Mouse (Mus musculus) erythroblast, embryonic 14.5 days (primary cell): ENCODE measurements around the gene Large2. TPM values are rescaled to one million over a fixed set of nuclear protein-coding genes. Genes with fewer than 3 reads are reported as not detected.

Source experiments
- H3K27me3 ChIP-seq: 2 replicates; pipeline ENCODE4 v1.6.1; 2012; ENCODE audit warnings: inconsistent platforms; ENCODE audit not compliant: control insufficient read depth
- H3K36me3 ChIP-seq: 2 replicates; pipeline ENCODE4 v1.6.1; 2012; ENCODE audit warnings: mild to moderate bottlenecking, inconsistent platforms; ENCODE audit not compliant: control insufficient read depth
- H3K4me1 ChIP-seq: 2 replicates; pipeline ENCODE4 v1.6.1; 2012; ENCODE audit warnings: inconsistent platforms; ENCODE audit not compliant: control insufficient read depth
- H3K4me3 ChIP-seq: replicated peaks from 2 replicates; pipeline ENCODE3; 2012; ENCODE audit warnings: moderate library complexity, mild to moderate bottlenecking, inconsistent platforms
- H3K9me3 ChIP-seq: 2 replicates; pipeline ENCODE4 v1.6.1; 2012; ENCODE audit warnings: low read length, inconsistent platforms, mixed read lengths; ENCODE audit not compliant: control insufficient read depth
- GATA1 ChIP-seq: IDR thresholded peaks from 2 replicates; pipeline ENCODE4 v1.6.1; 2012; ENCODE audit warnings: low read length, inconsistent platforms, mixed read lengths
- TAL1 ChIP-seq: IDR thresholded peaks from 3 replicates; pipeline ENCODE4 v1.6.1; 2012; ENCODE audit warnings: low read length, inconsistent platforms, mixed read lengths
- polyA plus RNA-seq: library from polyadenylated mRNA; stranded (reverse); fragments of >175 nt; gene quantifications from 2 replicates; pipeline ENCODE4 v1.2.3, GENCODE M21; 2012

Gene Large2
- polyA plus RNA-seq, 1 experiment: not detected

GRCm38 (mm10) chr2:92370375-92370774 lies 4.3 kb downstream of the Large2 start:
- Histone ChIP-seq H3K9me3 (no peaks in the 10 kb centered on the region), H3K4me3 (peak overlapping the region; percentile 51), H3K27me3 (peaks cover 59% of the 10 kb centered on the region), H3K4me1 (peaks cover 16% of the 10 kb centered on the region), H3K36me3 (peaks cover 4% of the 10 kb centered on the region; the same call in 1 of the 2 replicates)
- TF ChIP-seq GATA1 (no peak), TAL1 (no peak)

DNA sequence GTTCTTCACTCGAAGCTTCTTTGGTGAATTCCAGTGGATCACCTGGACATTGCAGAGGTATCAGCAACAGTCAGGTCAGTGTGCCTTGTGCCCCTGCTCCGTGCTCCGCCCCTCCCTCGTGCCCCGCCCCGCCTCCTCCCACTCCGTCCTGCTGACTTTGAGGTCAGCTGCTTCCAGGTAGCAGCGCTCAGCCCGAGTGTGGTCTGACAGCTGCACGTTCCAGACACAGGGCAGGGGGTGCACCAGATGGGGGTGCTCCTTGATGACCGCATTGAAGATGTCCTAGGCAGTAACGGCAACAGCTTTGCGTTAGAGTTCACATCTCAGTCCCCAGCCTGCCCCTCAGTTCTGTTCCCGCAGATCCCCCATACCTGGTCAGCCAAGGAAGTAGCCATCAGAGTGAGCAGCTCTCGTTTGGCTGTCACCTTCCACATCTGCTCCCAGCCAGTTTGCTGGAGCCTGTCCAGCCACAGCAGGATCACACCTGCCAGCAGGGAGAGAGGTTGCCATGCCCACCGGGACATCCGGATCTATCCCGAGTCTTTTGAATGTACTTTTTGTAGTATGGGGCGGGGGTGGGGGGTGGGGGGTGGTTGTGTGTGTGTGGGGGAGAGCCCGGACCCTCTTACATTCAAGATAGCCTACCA lies 7.2 kb downstream of the Large2 start:
- no peaks in the 10 kb centered on the region for H3K9me3 ChIP-seq
- TF ChIP-seq TAL1 (no peak), GATA1 (no peak)
- peaks cover 45% of the 10 kb centered on the region for H3K27me3 ChIP-seq
- H3K4me3 ChIP-seq: no peak overlapping the region
- H3K4me1 ChIP-seq: peaks cover 6% of the 10 kb centered on the region
- peaks cover 5% of the 10 kb centered on the region; the same call in 1 of the 2 replicates for H3K36me3 ChIP-seq

DNA sequence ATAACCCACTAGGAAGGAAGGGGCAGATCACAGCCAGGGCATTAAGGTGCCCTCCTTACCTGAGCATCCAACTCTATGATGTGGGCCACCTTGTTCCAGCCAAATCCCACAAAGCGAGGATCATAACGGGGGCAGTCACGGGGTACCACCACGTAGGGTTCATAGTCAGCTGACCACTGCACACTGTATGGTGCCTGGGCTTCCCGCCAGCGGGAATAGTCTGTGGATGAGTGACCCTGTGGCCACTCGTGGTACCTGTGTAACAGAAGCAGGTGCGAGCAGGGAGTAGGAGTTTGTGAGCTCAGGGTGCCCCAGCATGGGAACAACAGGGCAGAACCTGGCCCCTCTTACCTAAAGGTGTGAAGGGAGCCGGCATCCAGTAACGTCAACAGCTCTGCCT lies 9.1 kb downstream of the Large2 start:
- peaks cover 5% of the 10 kb centered on the region; the same call in 1 of the 2 replicates for H3K36me3 ChIP-seq
- no peak overlapping the region for H3K4me3 ChIP-seq
- no peak for TF ChIP-seq GATA1
- no peak for TF ChIP-seq TAL1
- peaks cover 25% of the 10 kb centered on the region for H3K27me3 ChIP-seq
- H3K9me3 ChIP-seq: no peaks in the 10 kb centered on the region
- H3K4me1 ChIP-seq: peaks cover 3% of the 10 kb centered on the region

DNA sequence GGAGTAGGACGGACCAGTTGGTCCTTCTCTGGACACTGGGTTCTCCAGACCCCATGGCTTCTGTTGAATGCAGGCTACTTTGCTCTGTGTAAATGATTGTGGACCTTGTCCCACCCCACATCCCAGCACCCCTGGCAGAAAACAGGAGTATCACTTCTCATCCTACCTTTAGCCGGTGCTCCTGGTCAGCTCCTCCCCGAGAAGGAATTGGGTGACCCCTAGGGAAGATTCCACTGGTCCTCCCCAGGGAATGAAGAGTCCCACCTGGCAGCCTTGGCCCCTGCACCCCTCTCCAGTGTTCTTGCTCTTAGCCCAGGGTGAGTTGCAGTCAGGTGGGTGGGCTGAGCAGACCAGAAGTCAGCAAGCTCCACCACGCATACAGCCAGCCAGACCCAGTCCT lies 10.6 kb downstream of the Large2 start:
- Histone ChIP-seq H3K9me3 (no peaks in the 10 kb centered on the region), H3K4me1 (peaks cover 3% of the 10 kb centered on the region), H3K27me3 (peaks cover 11% of the 10 kb centered on the region), H3K4me3 (no peak overlapping the region), H3K36me3 (peaks cover 9% of the 10 kb centered on the region; the same call in 1 of the 2 replicates)
- TF ChIP-seq TAL1 (no peak), GATA1 (no peak)

DNA sequence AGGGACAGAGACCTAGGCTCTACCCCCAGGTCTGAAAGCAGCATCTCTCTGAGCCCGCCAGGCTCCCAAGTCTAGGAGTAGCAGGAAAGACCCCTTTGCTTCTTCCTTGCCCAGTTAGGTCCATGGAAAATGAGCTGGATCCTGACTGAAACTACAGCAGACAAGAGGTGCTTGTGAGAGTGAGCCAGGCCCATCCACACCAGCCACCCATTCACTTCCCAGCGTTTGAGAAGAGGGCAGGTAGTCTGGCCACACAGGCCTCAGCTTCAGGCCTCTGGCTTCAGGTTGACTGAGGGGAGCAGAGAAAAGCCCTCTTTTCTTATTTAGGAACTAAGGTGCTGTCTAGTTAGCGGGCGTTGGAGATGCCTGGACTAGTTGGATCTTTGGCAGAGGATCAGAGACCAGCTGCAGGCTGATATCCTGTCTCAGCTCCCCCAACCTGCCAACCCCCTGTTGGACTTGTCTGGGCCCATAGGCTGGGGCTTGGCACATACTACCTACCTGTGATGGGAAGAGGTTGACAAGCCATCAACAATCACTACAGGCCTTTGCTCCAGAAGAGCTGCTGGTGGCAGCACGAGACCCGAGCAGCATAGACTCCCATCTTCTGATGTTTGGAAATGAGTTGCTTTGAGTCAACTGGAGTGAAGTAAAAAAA lies 12.0 kb downstream of the Large2 start:
- no peak for TF ChIP-seq TAL1
- TF ChIP-seq GATA1: no peak
- Histone ChIP-seq H3K4me1 (peaks cover 3% of the 10 kb centered on the region), H3K9me3 (no peaks in the 10 kb centered on the region), H3K27me3 (peaks cover 4% of the 10 kb centered on the region; the same call in 1 of the 2 replicates), H3K36me3 (peaks cover 9% of the 10 kb centered on the region; the same call in 1 of the 2 replicates), H3K4me3 (no peak overlapping the region)

GRCm38 (mm10) chr2:92361795-92362194 lies 12.9 kb downstream of the Large2 start:
- no peaks in the 10 kb centered on the region for H3K27me3 ChIP-seq
- H3K4me1 ChIP-seq: no peaks in the 10 kb centered on the region
- H3K9me3 ChIP-seq: no peaks in the 10 kb centered on the region
- TF ChIP-seq TAL1 (no peak), GATA1 (no peak)
- no peak overlapping the region for H3K4me3 ChIP-seq
- H3K36me3 ChIP-seq: peaks cover 11% of the 10 kb centered on the region

DNA sequence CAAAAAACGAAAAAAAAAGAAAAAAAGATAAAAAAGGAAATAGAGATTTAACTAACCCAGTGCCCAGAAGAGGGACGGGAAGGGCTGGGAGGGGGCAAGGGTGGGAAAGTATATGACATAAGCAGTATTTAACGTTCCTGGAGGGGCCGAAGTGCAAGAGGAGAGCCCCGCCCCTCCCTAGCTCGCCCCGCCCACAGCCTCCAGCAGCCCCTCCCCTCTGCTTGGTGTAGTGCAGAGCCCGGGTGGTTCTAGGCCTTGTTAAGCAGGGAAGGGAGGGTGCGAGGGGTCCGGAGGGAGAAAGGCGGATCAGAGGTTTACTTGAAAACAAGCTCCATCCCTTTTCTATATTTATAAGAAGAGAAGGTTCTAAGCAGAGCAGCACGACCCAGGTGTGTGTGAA lies 13.8 kb downstream of the Large2 start:
- H3K36me3 ChIP-seq: peaks cover 11% of the 10 kb centered on the region

DNA sequence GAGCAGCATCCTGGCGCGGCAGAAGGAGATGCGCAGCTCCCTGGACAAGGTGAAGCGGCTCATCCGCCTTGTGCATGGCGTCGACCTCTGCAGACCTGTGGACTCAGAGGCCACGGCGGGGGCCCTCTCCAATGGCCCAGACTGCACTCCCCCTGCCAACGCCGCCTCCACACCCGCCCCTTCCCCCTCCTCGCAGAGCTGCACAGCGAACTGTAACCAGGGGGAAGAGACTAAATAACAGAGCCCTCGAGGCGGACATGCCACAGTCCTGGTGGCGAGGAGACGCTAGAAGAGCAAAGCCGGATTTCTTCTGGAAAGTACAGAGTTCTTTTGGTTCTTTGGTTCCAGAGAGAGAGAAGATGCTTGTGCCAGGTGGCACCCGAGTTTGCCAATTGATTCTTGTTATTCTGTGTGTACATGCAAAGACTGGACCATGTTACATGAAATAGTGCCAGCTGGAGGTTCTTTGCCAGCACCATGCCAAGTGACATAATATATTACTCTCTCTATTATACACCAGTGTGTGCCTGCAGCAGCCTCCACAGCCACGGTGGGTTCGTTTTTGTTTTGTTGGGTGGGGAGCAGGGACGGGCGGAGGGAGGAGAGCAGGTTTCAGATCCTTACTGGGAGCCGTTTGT lies 14.4 kb downstream of the Large2 start:
- TF ChIP-seq TAL1: no peak
- Histone ChIP-seq H3K4me3 (no peak overlapping the region), H3K36me3 (peaks cover 7% of the 10 kb centered on the region), H3K9me3 (no peaks in the 10 kb centered on the region), H3K27me3 (no peaks in the 10 kb centered on the region), H3K4me1 (no peaks in the 10 kb centered on the region)

More for the DNA sequence above, 13.8 kb downstream of the Large2 start:
- Histone ChIP-seq H3K4me1 (no peaks in the 10 kb centered on the region), H3K9me3 (no peaks in the 10 kb centered on the region), H3K27me3 (no peaks in the 10 kb centered on the region), H3K4me3 (no peak overlapping the region)
- TF ChIP-seq GATA1 (no peak), TAL1 (no peak)

DNA sequence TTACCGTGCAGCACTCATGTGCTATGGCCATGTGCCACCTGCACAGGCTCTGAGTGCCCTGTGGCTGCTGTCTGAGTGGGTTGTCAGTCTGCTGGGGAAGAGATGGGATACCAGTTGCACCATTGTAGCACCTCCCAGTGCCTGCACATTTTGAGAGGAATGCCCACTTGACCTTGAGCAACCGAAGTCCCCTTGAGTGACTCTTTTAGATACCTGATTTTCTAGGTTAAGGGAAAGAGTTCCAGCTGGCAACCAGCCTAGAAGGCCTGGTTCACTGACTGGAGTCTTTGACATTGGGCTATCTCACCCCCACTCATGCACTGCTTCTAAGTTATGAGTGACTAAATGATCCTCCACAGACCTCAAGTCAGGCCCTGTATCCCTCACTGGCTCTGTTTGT lies 15.4 kb downstream of the Large2 start:
- no peak for TF ChIP-seq TAL1
- no peak for TF ChIP-seq GATA1
- Histone ChIP-seq H3K27me3 (no peaks in the 10 kb centered on the region), H3K4me1 (no peaks in the 10 kb centered on the region), H3K4me3 (no peak overlapping the region), H3K9me3 (no peaks in the 10 kb centered on the region), H3K36me3 (peaks cover 6% of the 10 kb centered on the region)
